Mouse (Mus musculus): ENCODE data around the gene Cys1.
A peak's percentile ranks its signal among the peaks of the same experiment; 100 is the strongest.

DNA sequence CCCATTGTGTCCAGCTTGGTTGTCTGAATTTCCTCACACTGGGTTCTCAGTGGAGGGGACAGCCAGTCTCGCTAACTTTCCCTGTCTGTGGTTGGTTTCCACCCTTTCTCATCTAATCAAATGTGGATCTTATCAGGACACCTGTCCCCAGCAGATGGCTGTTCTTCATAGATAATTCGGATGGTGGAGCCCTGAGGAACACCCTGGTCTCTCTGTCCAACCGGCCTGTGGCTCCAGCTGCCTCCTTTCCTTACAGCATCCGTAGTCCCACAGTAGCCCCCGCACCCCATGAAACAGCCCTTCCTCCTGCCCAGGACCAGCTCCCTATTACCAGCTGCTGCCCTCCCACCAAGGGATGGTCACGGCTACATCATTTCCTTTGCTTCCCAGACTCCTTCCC lies 35.7 kb downstream of the Cys1 start:
- TF ChIP-seq EP300 (IDR thresholded peaks at IDR 0.05; ENCODE audit: low read depth): peak; percentile 98
- TF ChIP-seq CTCF (IDR thresholded peaks at IDR 0.05; ENCODE audit: low read depth): no peak

Data from liver, postnatal 0 days (tissue).